Mouse (Mus musculus) MEL (cell line): ENCODE results near the gene Ggta1.

Experiments
- CTCF ChIP-seq, 3 experiments: IDR thresholded peaks in 2 of 3; conservative IDR thresholded peaks in 1 of 3; 2 replicates each; pipeline ENCODE4 v1.5.1; 2011 to 2012; ENCODE audit warnings: low read length in 3 of 3, low read depth in 2 of 3, mild to moderate bottlenecking in 2 of 3, improper control_type of control experiment in 1 of 3, inconsistent platforms in 1 of 3, mixed read lengths in 1 of 3, moderate library complexity in 1 of 3; ENCODE audit not compliant: control insufficient read depth in 1 of 3, insufficient read depth in 1 of 3, poor library complexity in 1 of 3, severe bottlenecking in 1 of 3
- EP300 ChIP-seq, 2 experiments: IDR thresholded peaks; 2 replicates each; pipeline ENCODE4 v1.6.1; 2011; ENCODE audit warnings: improper control_type of control experiment in 2 of 2, low read length in 2 of 2, low read depth in 1 of 2, mild to moderate bottlenecking in 1 of 2
- MAFK ChIP-seq: IDR thresholded peaks from 2 replicates; pipeline ENCODE4 v1.6.1; 2011; ENCODE audit warnings: low read depth, mild to moderate bottlenecking, low read length, improper control_type of control experiment, borderline replicate concordance
- POLR2A ChIP-seq, 2 experiments: IDR thresholded peaks; 2 replicates each; pipeline ENCODE4 v1.6.1; 2011 to 2012; ENCODE audit warnings: low read length in 2 of 2, mild to moderate bottlenecking in 2 of 2, control low read depth in 1 of 2, improper control_type of control experiment in 1 of 2, low read depth in 1 of 2, moderate library complexity in 1 of 2; ENCODE audit not compliant: control insufficient read depth in 1 of 2, insufficient read depth in 1 of 2, poor library complexity in 1 of 2
- POLR2AphosphoS2 ChIP-seq: IDR thresholded peaks from 2 replicates; pipeline ENCODE4 v1.6.1; 2011; ENCODE audit warnings: low read length, improper control_type of control experiment
- SMC3 ChIP-seq: IDR thresholded peaks from 2 replicates; pipeline ENCODE4 v1.6.1; 2011; ENCODE audit warnings: low read depth, low read length, improper control_type of control experiment
- USF1 ChIP-seq: IDR thresholded peaks from 2 replicates; pipeline ENCODE4 v1.6.1; 2014; ENCODE audit warnings: low read depth, mild to moderate bottlenecking, inconsistent platforms, low read length, improper control_type of control experiment, moderate library complexity
- ZKSCAN1 ChIP-seq: IDR thresholded peaks from 2 replicates; pipeline ENCODE4 v1.6.1; 2012; ENCODE audit warnings: low read depth, mild to moderate bottlenecking, inconsistent platforms, low read length, improper control_type of control experiment, moderate library complexity

- TF ChIP-seq EP300 (IDR thresholded peaks at IDR 0.05; ENCODE audit: low read depth in 1 of 2, low read length in 2 of 2) (no peak), CTCF (IDR thresholded peaks at IDR 0.05 in 2 of 3, conservative IDR thresholded peaks at IDR 0.05 in 1 of 3; ENCODE audit: control insufficient read depth in 1 of 3, insufficient read depth in 1 of 3, low read depth in 2 of 3, low read length in 3 of 3, poor library complexity in 1 of 3, severe bottlenecking in 1 of 3) (no peak), POLR2A (IDR thresholded peaks at IDR 0.05; ENCODE audit: control insufficient read depth in 1 of 2, insufficient read depth in 1 of 2, low read depth in 1 of 2, low read length in 2 of 2, poor library complexity in 1 of 2) (no peak), SMC3 (no peak), MAFK (no peak), POLR2AphosphoS2 (no peak), USF1 (no peak), ZKSCAN1 (no peak)
Measured at GRCm38 (mm10) chr2:35480073-35480472, 17.0 kb upstream of the Ggta1 start.
